Mouse (Mus musculus): ENCODE data around the gene Lrp1. TPM values are rescaled to one million over a fixed set of nuclear protein-coding genes. Genes with fewer than 3 reads are reported as not detected.

Gene Lrp1
- total RNA-seq, 1 experiment from 2014 or later = 254 TPM

DNA sequence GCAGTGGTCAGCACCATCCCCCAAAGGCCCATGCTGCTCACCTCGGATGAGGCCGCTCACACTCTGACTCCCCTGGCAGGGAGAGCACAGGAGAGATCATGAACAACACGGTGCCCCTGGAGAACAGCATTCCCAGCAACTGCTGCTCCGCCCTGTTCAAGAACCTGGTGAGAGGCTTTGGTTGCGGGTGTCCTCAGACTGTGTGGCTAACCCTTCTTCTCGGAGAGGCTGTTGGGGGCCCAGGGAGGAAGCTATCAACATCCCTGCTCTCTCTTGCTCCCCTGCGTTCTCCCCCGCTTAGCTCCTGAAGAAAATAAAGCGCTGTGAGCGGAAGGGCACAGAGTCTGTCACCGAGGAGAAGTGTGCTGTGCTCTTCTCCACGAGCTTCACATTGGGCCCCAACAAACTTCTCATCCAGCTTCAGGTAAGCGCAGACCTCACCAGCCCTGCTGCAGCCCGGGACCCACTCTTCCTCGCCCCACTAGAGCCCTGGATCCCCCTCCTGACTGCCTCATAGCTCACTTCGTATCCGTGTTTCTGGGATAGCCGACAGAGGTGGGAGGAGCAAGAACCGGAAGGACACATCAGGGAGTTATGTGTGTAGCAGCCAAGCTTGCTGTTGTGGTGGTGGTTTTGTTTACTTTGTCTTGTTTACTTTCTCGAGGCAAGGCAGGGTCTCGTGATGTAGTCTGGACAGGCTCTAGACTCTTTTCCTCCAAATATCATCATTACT, 32.1 kb upstream of the Lrp1 start:
- no peak for DNase-seq

GRCm38 (mm10) chr10:127645791-127646190, 24.8 kb upstream of the Lrp1 start:
- no peak for DNase-seq

DNA sequence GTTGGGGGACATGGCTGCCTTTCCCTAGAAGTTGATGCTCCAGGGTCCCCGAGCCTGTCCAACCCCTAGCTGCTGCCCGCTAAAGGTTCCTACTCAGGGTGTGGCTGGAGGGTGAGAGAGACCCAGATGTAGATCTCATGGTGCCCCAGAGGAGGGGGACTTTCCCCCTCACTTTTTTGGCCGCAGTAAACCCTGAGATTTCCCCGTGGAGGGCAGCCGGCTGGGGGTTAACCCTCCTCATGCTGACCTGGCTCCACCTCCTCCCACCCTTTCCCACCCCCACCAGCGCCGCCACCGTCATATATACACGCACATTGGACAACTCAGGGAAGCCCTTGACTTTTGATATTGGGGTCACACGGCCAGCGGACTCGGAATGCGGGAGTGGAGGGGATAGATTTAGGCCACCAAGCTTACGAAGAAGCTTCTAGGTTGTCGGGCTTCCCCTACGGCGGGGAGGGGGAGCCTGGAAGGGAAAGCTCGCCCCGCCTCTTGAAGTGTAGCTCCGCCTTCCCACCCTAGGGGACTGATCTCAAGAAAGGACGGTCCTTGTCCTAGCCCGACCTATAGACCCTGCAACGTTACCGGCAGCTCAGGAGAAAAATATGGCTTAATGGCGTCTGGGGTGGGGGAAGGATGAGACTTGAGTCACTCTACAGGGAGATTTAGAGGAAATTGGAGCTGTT, 22.7 kb upstream of the Lrp1 start:
- peak; percentile 81 for DNase-seq

DNA sequence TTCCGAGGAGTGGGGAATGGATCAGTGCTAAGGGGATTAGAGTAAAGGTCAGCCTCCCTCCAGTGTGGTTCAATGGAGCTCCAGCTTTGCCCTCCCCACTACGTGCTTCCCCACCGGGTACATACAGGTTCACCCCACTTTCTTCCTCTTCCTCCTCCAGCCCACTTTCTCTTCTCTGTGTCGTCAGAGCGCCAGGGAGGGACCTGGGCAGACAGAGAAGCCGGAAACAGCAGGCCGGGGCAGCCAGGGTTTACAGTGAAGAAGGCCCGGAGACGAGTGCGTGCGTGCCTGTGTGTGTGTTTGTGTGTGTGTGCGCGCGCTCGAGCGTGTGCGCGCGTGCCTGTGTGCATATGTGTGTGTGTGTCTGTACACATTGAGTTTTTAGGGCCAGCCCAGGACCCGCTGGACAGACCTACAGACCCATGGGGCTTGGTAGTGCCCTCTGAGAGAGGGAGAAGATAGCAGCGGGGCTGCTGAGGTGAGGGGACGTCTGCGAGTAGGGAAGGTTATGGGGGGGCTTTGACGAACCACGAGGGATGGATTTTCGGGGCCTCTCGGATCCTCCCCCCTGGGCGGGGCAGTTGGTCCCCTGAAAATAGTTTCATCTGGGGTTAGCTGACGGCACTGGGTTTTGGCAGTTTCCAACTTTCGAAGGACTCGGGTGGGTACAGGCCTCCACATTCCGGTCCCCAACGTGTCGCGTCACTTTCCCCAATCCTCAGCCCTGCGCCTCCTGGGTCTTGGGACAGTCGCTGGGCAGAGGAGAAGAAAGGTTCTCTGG, 22.0 kb upstream of the Lrp1 start, which contains the start of gene Stat6:
Gene Stat6, plus strand, starts transcription at position 215 of the 781 bp plus-strand sequence.
- DNase-seq = peak; percentile 77

- DNase-seq = peak; percentile 94
Observed at GRCm38 (mm10) chr10:127641861-127642771, 21.2 kb upstream of the Lrp1 start.

DNA sequence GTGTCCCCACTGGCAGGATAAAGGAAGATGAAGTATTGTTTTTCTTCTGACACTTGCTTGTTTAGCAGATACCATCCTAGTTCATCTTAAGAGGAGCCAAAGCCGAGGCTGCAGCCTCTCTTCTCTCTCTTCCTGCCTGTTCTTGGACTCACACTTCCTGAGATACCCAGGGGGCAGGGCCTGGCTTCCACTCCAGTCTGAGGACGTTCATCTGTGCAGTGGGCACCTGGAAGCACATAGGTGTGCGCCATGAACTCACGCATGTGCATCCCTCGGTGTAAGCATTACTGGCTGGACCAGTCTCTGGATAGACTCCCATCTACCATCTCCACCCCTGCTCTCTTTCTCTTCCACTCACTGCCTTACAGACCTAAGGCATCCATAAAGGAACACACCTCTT, 19.5 kb upstream of the Lrp1 start:
- DNase-seq = no peak

GRCm38 (mm10) chr10:127632668-127633271, 11.8 kb upstream of the Lrp1 start:
- DNase-seq = no peak

DNA sequence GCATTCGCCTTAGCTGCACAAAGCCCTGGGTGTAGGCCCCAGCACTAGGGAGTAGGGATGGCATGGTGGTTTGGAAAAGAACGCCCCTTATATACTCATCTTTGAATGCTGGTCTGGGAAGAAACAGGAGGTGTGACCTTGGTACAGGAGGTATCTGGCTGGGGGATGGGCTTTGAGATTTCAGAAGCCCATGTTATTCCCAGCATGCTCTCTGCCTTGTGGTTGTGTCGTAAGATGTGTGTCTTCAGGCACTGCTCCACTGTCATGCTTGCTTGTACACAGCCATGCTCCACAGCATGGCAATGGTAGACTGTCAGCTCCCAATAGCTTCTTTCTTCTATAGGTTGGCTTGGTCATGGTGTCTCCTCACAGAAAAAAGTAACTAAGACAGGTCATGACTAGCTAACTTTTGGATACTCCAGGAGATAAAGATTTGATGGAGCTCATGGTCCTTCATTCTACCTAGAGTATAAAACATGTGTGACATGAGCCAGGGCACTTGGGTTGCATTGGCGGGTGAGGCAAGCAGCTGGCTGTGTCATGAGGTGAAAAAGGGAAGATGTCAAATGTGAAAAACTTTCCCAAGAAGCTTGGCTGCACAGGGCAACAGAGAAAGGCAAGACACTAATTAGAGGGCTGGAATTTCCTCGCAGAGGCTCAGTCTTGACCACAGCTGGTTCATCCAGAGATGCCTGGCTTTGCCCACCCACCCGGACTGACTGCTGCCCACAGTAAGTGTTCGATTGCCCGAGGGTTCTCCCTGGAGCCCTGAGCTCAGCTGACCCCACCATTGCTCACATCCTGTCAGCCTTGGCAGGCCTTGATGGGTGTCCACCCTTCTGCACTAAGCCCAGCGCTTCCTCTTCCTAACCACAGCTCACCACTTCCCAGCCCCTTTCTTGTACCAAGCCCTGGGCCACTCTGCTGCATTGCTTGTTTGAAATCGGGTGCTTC, 10.6 kb upstream of the Lrp1 start:
- no peak for DNase-seq

DNA sequence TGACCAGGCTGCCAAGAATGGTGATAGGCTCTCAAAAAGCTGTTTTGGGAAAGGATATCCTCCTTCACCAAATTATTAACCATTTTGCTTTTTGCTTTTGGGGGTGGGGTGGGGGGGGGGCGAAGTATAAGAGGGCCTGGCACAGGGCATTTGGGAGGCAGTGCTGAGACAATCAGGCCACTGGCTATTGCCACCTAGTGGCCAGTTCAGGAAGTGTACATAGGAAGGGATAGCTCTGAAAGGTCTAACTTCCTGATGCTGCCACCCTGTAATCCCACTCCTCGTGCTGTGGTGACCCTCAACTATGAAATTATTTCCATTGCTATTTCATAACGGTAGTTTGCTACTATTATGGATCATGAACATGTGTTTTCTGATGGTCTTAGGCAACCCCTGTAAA, 5.5 kb upstream of the Lrp1 start:
- no peak for DNase-seq

DNA sequence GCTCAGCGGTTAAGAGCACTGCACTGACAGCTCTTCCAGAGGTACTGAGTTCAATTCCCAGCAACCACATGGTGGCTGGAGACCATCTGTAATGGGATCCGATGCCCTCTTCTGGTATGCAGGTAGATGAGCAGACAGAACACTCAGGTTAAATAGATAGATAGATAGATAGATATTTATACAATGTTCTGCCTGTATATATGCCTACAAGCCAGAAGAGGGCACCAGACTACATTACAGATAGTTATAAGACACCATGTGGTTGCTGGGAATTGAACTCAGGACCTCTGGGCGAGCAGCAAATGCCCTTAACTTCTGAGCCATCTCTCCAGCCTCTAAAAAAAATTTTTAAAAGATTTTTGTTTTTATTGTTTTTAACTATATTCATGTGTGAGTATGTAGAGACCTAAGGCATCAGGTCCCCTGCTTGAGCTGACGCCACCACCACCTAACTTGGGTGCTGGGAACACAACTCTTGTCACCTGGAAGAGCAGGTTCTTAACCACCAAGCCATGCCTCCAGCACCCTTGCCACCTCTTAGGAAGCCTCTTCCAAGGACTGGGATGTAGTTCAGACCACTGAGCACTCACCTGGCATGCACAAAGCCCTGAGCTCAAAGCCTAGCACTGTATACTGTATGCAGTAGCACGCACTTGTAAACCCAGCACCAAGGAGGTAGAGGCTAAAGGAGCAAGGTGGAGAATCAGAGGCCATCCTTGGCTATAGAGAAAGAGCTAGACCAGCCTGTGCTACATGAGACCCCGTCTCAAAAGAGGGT, 2.7 kb upstream of the Lrp1 start:
- DNase-seq = no peak

DNA sequence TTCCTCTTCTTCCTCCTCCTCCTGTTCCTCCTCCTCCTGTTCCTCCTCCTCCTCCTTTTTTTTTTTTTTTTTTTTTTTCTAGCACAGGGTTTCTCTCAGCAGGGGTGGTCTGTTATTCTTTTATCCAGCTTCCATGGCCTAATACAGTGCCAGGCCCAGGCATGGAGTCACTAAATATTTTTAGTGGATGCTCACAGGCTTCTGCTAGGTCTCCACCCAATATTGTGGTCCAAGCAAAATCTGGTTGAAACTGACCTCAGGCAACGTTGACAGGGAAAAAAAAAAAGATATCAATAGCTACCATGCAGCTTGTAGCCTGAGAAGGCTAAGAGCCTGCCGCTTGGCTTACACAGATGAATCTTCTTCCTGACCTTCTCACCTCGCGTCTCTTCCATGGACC, 1.7 kb upstream of the Lrp1 start:
- no peak for DNase-seq

GRCm38 (mm10) chr10:127622057-127622392, 1.1 kb upstream of the Lrp1 start:
- DNase-seq = peak; percentile 76

GRCm38 (mm10) chr10:127621191-127622056, 476 bp upstream of the Lrp1 start:
- DNase-seq = peak; percentile 89

DNA sequence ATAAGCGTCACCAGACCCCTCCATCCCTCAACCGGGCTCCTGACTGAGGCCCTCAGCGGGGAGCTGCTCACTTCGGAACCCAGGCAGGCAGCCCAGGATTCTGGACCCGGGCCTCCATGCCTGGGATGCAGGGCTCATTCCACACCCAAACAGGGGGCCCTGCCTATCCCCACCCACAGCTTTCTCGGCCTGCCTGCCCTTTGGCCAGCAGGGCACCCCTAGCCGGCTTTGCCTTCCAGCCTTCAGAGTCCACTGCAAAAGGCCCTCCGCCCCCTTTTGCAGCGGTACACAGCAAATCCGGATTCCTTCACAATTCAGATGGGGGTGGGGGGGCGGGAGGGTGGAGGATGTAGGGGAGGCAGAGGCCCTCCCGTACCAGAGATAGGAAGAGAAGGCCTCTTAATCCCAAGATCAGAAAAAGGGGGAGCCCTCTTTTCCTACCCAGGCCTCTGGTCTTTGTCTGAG, 975 bp downstream of the Lrp1 start:
- no peak for DNase-seq

- no peak for DNase-seq
Observed at GRCm38 (mm10) chr10:127619119-127619721, 1.7 kb downstream of the Lrp1 start.

DNA sequence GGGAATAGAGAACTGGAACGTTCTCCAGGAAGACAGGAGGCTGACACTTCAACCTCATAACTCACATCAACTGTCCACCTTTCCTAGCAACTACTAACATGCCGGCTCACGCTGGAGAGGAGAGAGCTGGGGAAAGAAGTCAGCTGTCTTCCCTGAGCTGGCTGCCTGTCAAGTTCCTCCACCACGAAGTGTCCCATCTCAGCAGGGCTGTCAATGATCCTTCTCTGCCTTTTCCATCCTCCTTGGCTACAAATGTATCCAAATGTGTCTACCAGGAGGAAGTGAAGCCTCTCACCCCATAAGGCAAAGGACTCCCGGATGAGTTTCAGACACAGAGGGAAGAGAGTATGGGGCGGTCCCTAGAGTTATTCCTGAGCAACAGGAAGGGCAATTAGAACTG, 2.8 kb downstream of the Lrp1 start:
- DNase-seq = no peak

DNA sequence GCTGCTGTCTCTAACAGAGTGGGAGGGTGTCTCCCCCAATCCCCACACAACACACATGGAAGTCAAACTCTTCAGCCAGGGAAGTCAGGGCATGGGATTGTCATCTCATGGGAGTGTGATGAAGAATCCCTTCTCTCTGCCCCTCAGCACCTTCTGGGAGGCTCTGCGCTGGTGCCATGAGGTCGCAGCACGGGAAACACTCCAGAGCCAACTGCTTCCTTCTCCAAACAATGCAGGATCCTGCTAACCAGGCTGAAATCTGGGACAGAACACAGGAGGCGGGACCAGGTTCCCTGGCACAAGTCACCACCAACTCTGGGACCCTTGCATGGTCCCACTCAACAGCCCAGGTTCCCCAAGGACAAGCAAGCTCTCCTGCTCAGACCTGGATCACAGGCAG, 3.7 kb downstream of the Lrp1 start:
- no peak for DNase-seq

- no peak for DNase-seq
Observed at GRCm38 (mm10) chr10:127616261-127616679, 4.7 kb downstream of the Lrp1 start.
